Mouse (Mus musculus) heart, embryonic 10.5 days (tissue): ENCODE measurements around the gene Agt. TPM values are rescaled to one million over a fixed set of nuclear protein-coding genes. Genes with fewer than 3 reads are reported as not detected.

Experiments
- DNase-seq: peaks from one replicate; pipeline ENCODE4 v3.0.0-alpha.2; 2017; ENCODE audit warnings: low spot score
- H3K27ac ChIP-seq: fragments of 300-500 bp; sonication (generic); 2 replicates; pipeline ENCODE4 v1.5.1; 2016; ENCODE audit warnings: mild to moderate bottlenecking
- H3K27me3 ChIP-seq: fragments of 300-500 bp; sonication (generic); 2 replicates; pipeline ENCODE4 v1.6.1; 2016; ENCODE audit warnings: mild to moderate bottlenecking; ENCODE audit not compliant: poor library complexity, insufficient read depth, severe bottlenecking
- H3K36me3 ChIP-seq: fragments of 300-500 bp; sonication (generic); 2 replicates; pipeline ENCODE4 v1.6.1; 2016; ENCODE audit warnings: mild to moderate bottlenecking, moderate library complexity
- H3K4me1 ChIP-seq: fragments of 300-500 bp; sonication (generic); 2 replicates; pipeline ENCODE4 v1.6.1; 2016; ENCODE audit warnings: mild to moderate bottlenecking
- H3K4me3 ChIP-seq: fragments of 300-500 bp; sonication (generic); 2 replicates; pipeline ENCODE4 v1.5.1; 2016; ENCODE audit warnings: mild to moderate bottlenecking, moderate library complexity
- H3K9me3 ChIP-seq: fragments of 300-500 bp; sonication (generic); 2 replicates; pipeline ENCODE4 v1.6.1; 2016; ENCODE audit warnings: mild to moderate bottlenecking, moderate library complexity
- WGBS: fragments of 180-500 bp; shearing (Covaris S2); methylation state at CpG from one replicate; pipeline ENCODE4 v1.1.7; 2016; 5-methylcytosine and 5-hydroxymethylcytosine counted together
- polyA plus RNA-seq: library from polyadenylated mRNA; unstranded; fragments of >200 nt; fragmentation: Nextera tagmentation; extraction: Ambion mirVana; gene quantifications from 2 replicates; pipeline ENCODE4 v1.2.1, GENCODE M21; 2016

Gene Agt
- polyA plus RNA-seq, 1 experiment from 2014 or later = 0.84 TPM

DNA sequence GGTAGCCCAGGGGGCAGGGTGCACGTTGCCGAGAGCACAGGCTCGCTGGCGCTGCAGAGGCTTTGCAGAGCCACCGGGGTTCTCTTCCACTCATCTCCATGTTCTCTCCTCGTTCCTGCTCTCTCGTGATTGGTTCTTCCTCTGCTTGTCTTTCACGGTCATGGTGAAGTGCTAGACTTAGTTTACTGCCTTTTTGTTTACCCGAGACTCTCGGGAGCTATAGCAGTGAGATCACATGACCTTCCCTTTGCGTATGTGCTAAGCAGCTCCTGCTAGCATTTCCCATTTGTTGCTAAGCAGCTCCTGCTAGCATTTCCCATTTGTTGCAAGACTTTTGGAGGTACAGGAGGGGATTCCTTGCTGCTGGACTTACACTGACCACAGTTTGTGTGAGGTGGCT, 22.2 kb downstream of the Agt start:
- DNase-seq = no peak
- Histone ChIP-seq H3K36me3 (peaks cover 97% of the 10 kb centered on the region), H3K4me3 (no peak overlapping the region), H3K27me3 (no peaks in the 10 kb centered on the region), H3K27ac (no peak overlapping the region), H3K4me1 (no peaks in the 10 kb centered on the region), H3K9me3 (no peaks in the 10 kb centered on the region)
- 41% methylated on average over 11 of the region's 11 CpGs for WGBS

DNA sequence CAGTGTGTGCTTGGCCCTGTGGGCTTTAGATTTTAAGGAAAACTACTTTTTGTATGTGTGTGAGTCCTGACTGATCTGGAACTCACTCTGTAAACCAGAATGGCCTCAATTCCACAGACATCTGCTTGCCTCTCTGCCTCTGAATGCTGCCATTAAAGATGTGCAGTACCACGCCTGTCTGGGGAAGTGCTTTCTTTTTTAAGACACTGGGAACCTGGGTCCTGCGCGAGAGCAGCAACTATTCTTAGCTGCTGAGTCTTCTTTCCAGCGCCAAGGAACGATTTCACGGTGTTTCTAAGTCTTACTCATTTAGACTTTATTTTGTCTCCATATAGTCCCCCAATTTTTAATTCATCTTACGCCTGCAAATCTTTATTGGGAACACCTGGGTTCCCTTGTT, 22.7 kb downstream of the Agt start:
- Histone ChIP-seq H3K4me3 (no peak overlapping the region), H3K4me1 (no peaks in the 10 kb centered on the region), H3K27ac (no peak overlapping the region), H3K27me3 (no peaks in the 10 kb centered on the region), H3K36me3 (peaks cover 97% of the 10 kb centered on the region), H3K9me3 (no peaks in the 10 kb centered on the region)
- DNase-seq = no peak
- WGBS = 71% methylated on average over 7 of the region's 7 CpGs

GRCm38 (mm10) chr8:124546371-124546770, 23.1 kb downstream of the Agt start:
- no peaks in the 10 kb centered on the region for H3K9me3 ChIP-seq
- peaks cover 97% of the 10 kb centered on the region for H3K36me3 ChIP-seq
- H3K27ac ChIP-seq = no peak overlapping the region
- WGBS = 73% methylated on average over 6 of the region's 6 CpGs
- no peak for DNase-seq
- H3K4me3 ChIP-seq = no peak overlapping the region
- no peaks in the 10 kb centered on the region for H3K4me1 ChIP-seq
- H3K27me3 ChIP-seq = no peaks in the 10 kb centered on the region

DNA sequence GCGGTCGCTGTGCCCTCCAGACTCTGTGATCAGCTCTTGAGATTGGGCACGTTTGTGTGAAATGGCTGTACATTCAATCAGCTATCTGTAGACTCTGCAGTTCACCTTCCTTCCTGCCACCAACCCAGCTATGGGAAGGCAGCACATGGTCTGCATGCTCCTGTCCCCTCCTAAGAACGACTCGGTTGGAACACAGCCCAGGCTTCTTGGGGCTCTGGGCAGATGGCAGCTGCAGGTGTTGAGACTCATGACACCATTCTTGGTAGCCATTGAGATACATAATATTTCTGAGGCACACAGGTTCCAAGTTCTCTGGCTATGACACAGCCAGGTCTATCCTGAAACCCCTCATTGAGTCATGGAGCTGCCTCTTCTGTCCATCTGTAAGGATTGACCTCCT, 26.2 kb downstream of the Agt start:
- Histone ChIP-seq H3K27ac (no peak overlapping the region), H3K4me1 (no peaks in the 10 kb centered on the region), H3K27me3 (no peaks in the 10 kb centered on the region), H3K4me3 (no peak overlapping the region), H3K9me3 (no peaks in the 10 kb centered on the region), H3K36me3 (peaks cover 99% of the 10 kb centered on the region)
- WGBS = 94% methylated on average over 5 of the region's 5 CpGs
- DNase-seq = no peak

GRCm38 (mm10) chr8:124542001-124542400, 27.5 kb downstream of the Agt start:
- 92% methylated on average over 4 of the region's 4 CpGs for WGBS
- H3K27me3 ChIP-seq = no peaks in the 10 kb centered on the region
- H3K4me1 ChIP-seq = no peaks in the 10 kb centered on the region
- H3K27ac ChIP-seq = no peak overlapping the region
- H3K36me3 ChIP-seq = peaks cover 96% of the 10 kb centered on the region
- no peak for DNase-seq
- H3K9me3 ChIP-seq = no peaks in the 10 kb centered on the region
- no peak overlapping the region for H3K4me3 ChIP-seq

- no peaks in the 10 kb centered on the region for H3K9me3 ChIP-seq
- 91% methylated on average over 12 of the region's 12 CpGs for WGBS
- H3K36me3 ChIP-seq = peaks cover 93% of the 10 kb centered on the region
- H3K4me1 ChIP-seq = no peaks in the 10 kb centered on the region
- H3K27ac ChIP-seq = no peak overlapping the region
- H3K27me3 ChIP-seq = no peaks in the 10 kb centered on the region
- no peak for DNase-seq
- H3K4me3 ChIP-seq = no peak overlapping the region
Observed at GRCm38 (mm10) chr8:124540906-124541305, 28.6 kb downstream of the Agt start.

DNA sequence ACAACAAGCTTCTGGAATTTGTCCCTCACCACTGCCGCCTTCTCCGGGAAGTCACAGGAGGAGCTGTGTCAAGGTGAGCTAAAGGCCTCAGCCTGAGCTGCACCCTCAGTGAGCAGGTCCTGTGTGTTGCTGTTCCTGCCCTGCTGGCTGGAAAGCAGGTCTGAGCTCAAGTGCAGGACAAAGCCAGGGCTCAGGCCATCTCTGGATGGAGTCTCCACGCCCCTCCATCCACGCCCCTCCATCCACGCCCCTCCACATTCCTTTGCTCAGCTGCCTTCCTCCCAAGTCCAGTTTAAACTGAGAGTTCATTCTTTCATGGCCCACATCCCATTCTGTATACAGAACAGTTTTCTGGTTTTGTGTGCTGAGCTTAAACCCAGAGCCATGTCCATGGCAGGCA, 34.1 kb downstream of the Agt start:
- peaks cover 88% of the 10 kb centered on the region for H3K36me3 ChIP-seq
- no peak overlapping the region for H3K4me3 ChIP-seq
- H3K27me3 ChIP-seq = no peaks in the 10 kb centered on the region
- H3K9me3 ChIP-seq = no peaks in the 10 kb centered on the region
- peaks cover 9% of the 10 kb centered on the region for H3K4me1 ChIP-seq
- no peak overlapping the region for H3K27ac ChIP-seq
- 83% methylated on average over 5 of the region's 5 CpGs for WGBS
- DNase-seq = no peak

- WGBS = 84% methylated on average over 3 of the region's 3 CpGs
- no peak for DNase-seq
- no peaks in the 10 kb centered on the region for H3K9me3 ChIP-seq
- no peak overlapping the region for H3K27ac ChIP-seq
- H3K36me3 ChIP-seq = peaks cover 82% of the 10 kb centered on the region
- H3K4me3 ChIP-seq = no peak overlapping the region
- H3K4me1 ChIP-seq = peaks cover 14% of the 10 kb centered on the region
- no peaks in the 10 kb centered on the region for H3K27me3 ChIP-seq
Observed at GRCm38 (mm10) chr8:124532626-124533025, 36.9 kb downstream of the Agt start.

- 77% methylated on average over 4 of the region's 4 CpGs for WGBS
- H3K9me3 ChIP-seq = no peaks in the 10 kb centered on the region
- H3K27me3 ChIP-seq = no peaks in the 10 kb centered on the region
- no peak for DNase-seq
- H3K4me1 ChIP-seq = peaks cover 14% of the 10 kb centered on the region
- no peak overlapping the region for H3K4me3 ChIP-seq
- H3K27ac ChIP-seq = no peak overlapping the region
- peaks cover 87% of the 10 kb centered on the region for H3K36me3 ChIP-seq
Observed at GRCm38 (mm10) chr8:124530996-124531395, 38.5 kb downstream of the Agt start.

DNA sequence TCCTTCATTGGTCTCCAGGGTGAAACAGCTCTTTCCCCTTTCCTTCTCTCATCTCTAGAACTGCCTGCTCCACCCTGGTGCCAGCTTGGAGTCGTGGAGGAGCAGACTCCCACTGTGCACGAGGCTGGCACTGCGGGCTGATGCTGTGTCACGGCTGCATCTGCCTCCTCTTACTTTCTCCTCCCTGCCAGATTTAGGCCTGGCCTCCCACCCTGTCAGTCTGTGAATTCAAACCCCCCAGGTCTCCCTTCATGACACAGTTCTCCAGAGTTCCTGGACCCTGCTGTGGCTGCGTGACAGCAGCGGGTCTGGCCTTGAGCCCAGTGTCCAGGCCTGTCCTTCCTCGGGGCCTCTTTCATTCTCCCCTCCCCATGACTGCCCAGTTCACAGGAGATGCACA, 39.0 kb downstream of the Agt start:
- H3K4me1 ChIP-seq = peaks cover 13% of the 10 kb centered on the region
- H3K9me3 ChIP-seq = no peaks in the 10 kb centered on the region
- peaks cover 87% of the 10 kb centered on the region for H3K36me3 ChIP-seq
- no peak for DNase-seq
- no peak overlapping the region for H3K27ac ChIP-seq
- no peaks in the 10 kb centered on the region for H3K27me3 ChIP-seq
- no peak overlapping the region for H3K4me3 ChIP-seq
- whole genome bisulfite sequencing = 90% methylated on average over 7 of the region's 7 CpGs

DNA sequence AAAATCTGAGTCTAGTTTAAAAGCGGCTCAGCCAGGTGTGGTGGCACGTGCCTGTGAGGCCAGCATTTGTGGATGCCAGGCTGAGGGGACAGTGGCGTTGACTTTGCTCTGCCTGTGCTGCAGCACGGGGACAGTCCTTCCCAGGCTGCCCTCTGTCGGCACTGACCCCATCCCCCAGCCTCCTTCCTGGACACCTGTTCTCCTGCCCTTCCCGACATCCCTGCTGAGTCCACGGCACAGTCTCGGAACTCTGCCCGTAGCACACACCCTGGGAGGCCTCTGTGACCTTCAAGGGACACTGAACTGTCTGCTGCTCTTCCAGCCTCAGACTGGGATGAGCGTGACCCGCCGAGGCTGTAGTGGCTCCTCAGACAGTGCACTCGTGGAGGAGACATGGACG, 39.4 kb downstream of the Agt start:
- Histone ChIP-seq H3K27me3 (no peaks in the 10 kb centered on the region), H3K9me3 (no peaks in the 10 kb centered on the region), H3K4me3 (no peak overlapping the region), H3K27ac (no peak overlapping the region), H3K4me1 (peaks cover 10% of the 10 kb centered on the region), H3K36me3 (peaks cover 85% of the 10 kb centered on the region)
- 84% methylated on average over 14 of the region's 14 CpGs for WGBS
- no peak for DNase-seq

- peaks cover 55% of the 10 kb centered on the region for H3K36me3 ChIP-seq
- 94% methylated on average over 11 of the region's 11 CpGs for WGBS
- H3K4me1 ChIP-seq = peaks cover 25% of the 10 kb centered on the region
Observed at GRCm38 (mm10) chr8:124526261-124526660, 43.2 kb downstream of the Agt start.

GRCm38 (mm10) chr8:124521946-124522345, 47.6 kb downstream of the Agt start:
- Histone ChIP-seq H3K4me1 (peaks cover 22% of the 10 kb centered on the region), H3K9me3 (no peaks in the 10 kb centered on the region), H3K4me3 (peak overlapping the region; percentile 90; the same call in 1 of the 2 replicates), H3K27ac (no peak overlapping the region), H3K36me3 (peaks cover 20% of the 10 kb centered on the region), H3K27me3 (0 out of 2 replicates have a peak, but pooled peaks cover 6% of the 10 kb centered on the region)
- no peak for DNase-seq
- WGBS = 92% methylated on average over 6 of the region's 6 CpGs

More at GRCm38 (mm10) chr8:124526261-124526660, 43.2 kb downstream of the Agt start:
- no peaks in the 10 kb centered on the region for H3K27me3 ChIP-seq
- no peak for DNase-seq
- no peaks in the 10 kb centered on the region for H3K9me3 ChIP-seq
- H3K27ac ChIP-seq = no peak overlapping the region
- no peak overlapping the region for H3K4me3 ChIP-seq
